Mouse (Mus musculus) lung, embryonic 14.5 days (tissue): ENCODE results near the gene Kdm1b. TPM values are rescaled to one million over a fixed set of nuclear protein-coding genes. Genes with fewer than 3 reads are reported as not detected.

ENCODE experiments used
- ATAC-seq: fragments of 200-750 bp; cut with Nextera tagmentation; 2 replicates; pipeline ENCODE4 v1.8.0; 2017; ENCODE audit warnings: mild to moderate bottlenecking, moderate TSS enrichment, moderate library complexity; ENCODE audit not compliant: insufficient read depth
- DNase-seq: peaks from one replicate; pipeline ENCODE4 v3.0.0-alpha.2; 2015
- H3K27ac ChIP-seq: fragments of 300-500 bp; sonication (generic); 2 replicates; pipeline ENCODE4 v1.5.1; 2014; ENCODE audit warnings: low read depth, mild to moderate bottlenecking, moderate library complexity
- H3K27me3 ChIP-seq: fragments of 300-500 bp; sonication (generic); 2 replicates; pipeline ENCODE4 v1.6.1; 2014; ENCODE audit warnings: low read length, control low read depth; ENCODE audit not compliant: insufficient read depth
- H3K36me3 ChIP-seq: fragments of 300-500 bp; sonication (generic); 2 replicates; pipeline ENCODE4 v1.6.1; 2014; ENCODE audit warnings: control low read depth; ENCODE audit not compliant: insufficient read depth
- H3K4me1 ChIP-seq: fragments of 300-500 bp; sonication (generic); 2 replicates; pipeline ENCODE4 v1.6.1; 2014; ENCODE audit warnings: antibody characterized with exemption, control low read depth; ENCODE audit not compliant: insufficient read depth
- H3K4me2 ChIP-seq: fragments of 300-500 bp; sonication (generic); 2 replicates; pipeline ENCODE4 v1.6.1; 2014; ENCODE audit warnings: mild to moderate bottlenecking
- H3K4me3 ChIP-seq: fragments of 300-500 bp; sonication (generic); 2 replicates; pipeline ENCODE4 v1.5.1; 2014; ENCODE audit warnings: low read depth, low read length
- H3K9ac ChIP-seq: fragments of 300-500 bp; sonication (generic); 2 replicates; pipeline ENCODE4 v1.6.1; 2014
- H3K9me3 ChIP-seq: fragments of 300-500 bp; sonication (generic); 2 replicates; pipeline ENCODE4 v1.6.1; 2016; ENCODE audit warnings: low read depth, low read length, control low read depth
- CTCF ChIP-seq: IDR thresholded peaks from 2 replicates; pipeline ENCODE4 v1.5.1; 2016; ENCODE audit warnings: antibody characterized with exemption, low read depth
- WGBS: fragments of 180-500 bp; shearing (Covaris S2); extraction: QIAGEN DNeasy Blood & Tissue Kit; methylation state at CpG from one replicate; pipeline ENCODE4 v1.1.7; 2014; 5-methylcytosine and 5-hydroxymethylcytosine counted together
- polyA plus RNA-seq: library from polyadenylated mRNA; unstranded; fragments of >200 nt; fragmentation: Nextera tagmentation; extraction: Ambion mirVana; gene quantifications from 2 replicates; pipeline ENCODE4 v1.2.1, GENCODE M21; 2014

The Kdm1b gene
- polyA plus RNA-seq, 1 experiment from 2014 or later, result 11.8 TPM

- DNase-seq, result no peak
- Histone ChIP-seq H3K4me2 (no peak overlapping the region), H3K27ac (no peak overlapping the region), H3K9ac (no peak overlapping the region), H3K36me3 (peaks cover 25% of the 10 kb centered on the region; the same call in 1 of the 2 replicates), H3K4me3 (no peak overlapping the region), H3K9me3 (no peaks in the 10 kb centered on the region), H3K4me1 (no peaks in the 10 kb centered on the region), H3K27me3 (no peaks in the 10 kb centered on the region)
- no peak for ATAC-seq
- WGBS, result 92% methylated on average over 5 of the region's 5 CpGs
- no peak for TF ChIP-seq CTCF
These were observed 13.5 kb downstream of the Kdm1b start for GRCm38 (mm10) chr13:47056781-47057180.

GRCm38 (mm10) chr13:47062756-47063155 lies 19.5 kb downstream of the Kdm1b start:
- Histone ChIP-seq H3K9me3 (no peaks in the 10 kb centered on the region), H3K4me2 (no peak overlapping the region), H3K27me3 (no peaks in the 10 kb centered on the region), H3K4me1 (no peaks in the 10 kb centered on the region), H3K9ac (no peak overlapping the region), H3K36me3 (peaks cover 35% of the 10 kb centered on the region), H3K27ac (no peak overlapping the region), H3K4me3 (no peak overlapping the region)
- WGBS, result 89% methylated on average over 17 of the region's 17 CpGs
- ATAC-seq, result no peak
- DNase-seq, result no peak
- no peak for TF ChIP-seq CTCF

- peak; percentile 88 for ATAC-seq
- Histone ChIP-seq H3K4me1 (no peaks in the 10 kb centered on the region), H3K27me3 (no peaks in the 10 kb centered on the region), H3K36me3 (peaks cover 34% of the 10 kb centered on the region), H3K27ac (peak overlapping the region; percentile 65), H3K9ac (no peak overlapping the region), H3K4me3 (no peak overlapping the region), H3K4me2 (no peak overlapping the region), H3K9me3 (no peaks in the 10 kb centered on the region)
- DNase-seq, result peak; percentile 90
- WGBS, result 37% methylated on average over 15 of the region's 15 CpGs
- TF ChIP-seq CTCF, result no peak
These were observed 20.9 kb downstream of the Kdm1b start for GRCm38 (mm10) chr13:47063985-47064760.

- Histone ChIP-seq H3K27me3 (no peaks in the 10 kb centered on the region), H3K9me3 (no peaks in the 10 kb centered on the region), H3K9ac (no peak overlapping the region), H3K27ac (no peak overlapping the region), H3K36me3 (peaks cover 29% of the 10 kb centered on the region), H3K4me3 (no peak overlapping the region), H3K4me1 (no peaks in the 10 kb centered on the region), H3K4me2 (no peak overlapping the region)
- ATAC-seq, result no peak
- WGBS, result 92% methylated on average over 10 of the region's 10 CpGs
- DNase-seq, result no peak
- TF ChIP-seq CTCF, result no peak
These were observed 23.2 kb downstream of the Kdm1b start for GRCm38 (mm10) chr13:47066516-47066915.

GRCm38 (mm10) chr13:47067001-47067400 lies 23.7 kb downstream of the Kdm1b start:
- DNase-seq, result no peak

GRCm38 (mm10) chr13:47070329-47071080 lies 27.2 kb downstream of the Kdm1b start:
- DNase-seq (no peak), ATAC-seq (no peak)
- Histone ChIP-seq H3K9me3 (no peaks in the 10 kb centered on the region), H3K4me3 (no peak overlapping the region), H3K36me3 (peaks cover 26% of the 10 kb centered on the region), H3K4me2 (no peak overlapping the region), H3K9ac (no peak overlapping the region), H3K27ac (no peak overlapping the region), H3K4me1 (no peaks in the 10 kb centered on the region), H3K27me3 (no peaks in the 10 kb centered on the region)
- TF ChIP-seq CTCF, result no peak
- WGBS, result 71% methylated on average over 15 of the region's 15 CpGs

More at GRCm38 (mm10) chr13:47067001-47067400, 23.7 kb downstream of the Kdm1b start:
- H3K4me2 ChIP-seq, result no peak overlapping the region
- no peaks in the 10 kb centered on the region for H3K4me1 ChIP-seq
- peaks cover 26% of the 10 kb centered on the region for H3K36me3 ChIP-seq
- no peak for TF ChIP-seq CTCF
- H3K9me3 ChIP-seq, result no peaks in the 10 kb centered on the region
- H3K27me3 ChIP-seq, result no peaks in the 10 kb centered on the region
- no peak overlapping the region for H3K27ac ChIP-seq
- H3K9ac ChIP-seq, result no peak overlapping the region
- 87% methylated on average over 6 of the region's 6 CpGs for WGBS
- no peak for ATAC-seq
- no peak overlapping the region for H3K4me3 ChIP-seq

- TF ChIP-seq CTCF, result no peak
- Histone ChIP-seq H3K9ac (no peak overlapping the region), H3K4me3 (no peak overlapping the region), H3K4me1 (no peaks in the 10 kb centered on the region), H3K4me2 (no peak overlapping the region), H3K36me3 (peaks cover 29% of the 10 kb centered on the region), H3K27me3 (no peaks in the 10 kb centered on the region), H3K27ac (no peak overlapping the region), H3K9me3 (no peaks in the 10 kb centered on the region)
- 91% methylated on average over 13 of the region's 13 CpGs for WGBS
- DNase-seq (no peak), ATAC-seq (no peak)
These were observed 28.6 kb downstream of the Kdm1b start for GRCm38 (mm10) chr13:47071871-47072270.
